Mouse (Mus musculus) embryonic stem cell, embryonic (primary cell): ENCODE measurements at regions not wholly inside any gene's neighbourhood (a gene's known extent, or its start where the extent isn't known, plus 50 kb on each side); places are given as distances from the start of the nearest gene placed in this dataset.
"Not testable (repeated sequence)": the region's sequence is repeated elsewhere in the genome, so short reads cannot be mapped to it uniquely, and the experiment has no call there.

Source experiments
- CTCF ChIA-PET, 4 experiments: fragments of 300-600 bp in 2 of 4; fragments of 350-600 bp in 2 of 4; sonication (Branson Sonifier 250); formaldehyde crosslinking; loops; one replicate each; lab custom pipeline; 2022; ENCODE audit warnings: inconsistent platforms in 2 of 4; lab: Charles Lee
- POLR2A ChIA-PET, 4 experiments: fragments of 300-600 bp in 2 of 4; fragments of 350-600 bp in 2 of 4; sonication (Branson Sonifier 250); formaldehyde crosslinking; loops; one replicate each; lab custom pipeline; 2022; ENCODE audit warnings: antibody characterized with exemption in 4 of 4, inconsistent platforms in 1 of 4; lab: Charles Lee

- CTCF ChIA-PET, result interaction anchor here in 1 of 4 experiments (0.6 to 0.9 kb wide), 2 partner anchors 385 to 699 kb away, joined by 3 read pairs; no protein-coding TSS in a partner anchor
- POLR2A ChIA-PET, result not testable (repeated sequence)
These were observed 304.7 kb downstream of the BC048507 start for GRCm38 (mm10) chr13:68167826-68168225.

GRCm38 (mm10) chr13:68173456-68173855 is 310.3 kb downstream of the BC048507 start:
- CTCF ChIA-PET, result not testable (repeated sequence)

More at GRCm38 (mm10) chr13:68173456-68173855, 310.3 kb downstream of the BC048507 start:
- POLR2A ChIA-PET, result not testable (repeated sequence)
